Mouse (Mus musculus) right cerebral cortex, postnatal 36 days (tissue): ENCODE results near the gene Cldn22.

Source experiments
- DNase-seq, 2 experiments: peaks; one replicate each; pipeline ENCODE4 v3.0.0; 2022; ENCODE audit warnings: low spot score in 2 of 2, mixed read lengths in 1 of 2

Cldn22 gene

GRCm38 (mm10) chr8:47832616-47833015 lies 8.3 kb downstream of the Cldn22 start:
- no peak for DNase-seq

- no peak for DNase-seq
These were observed 9.7 kb downstream of the Cldn22 start for GRCm38 (mm10) chr8:47833944-47834343.

DNA sequence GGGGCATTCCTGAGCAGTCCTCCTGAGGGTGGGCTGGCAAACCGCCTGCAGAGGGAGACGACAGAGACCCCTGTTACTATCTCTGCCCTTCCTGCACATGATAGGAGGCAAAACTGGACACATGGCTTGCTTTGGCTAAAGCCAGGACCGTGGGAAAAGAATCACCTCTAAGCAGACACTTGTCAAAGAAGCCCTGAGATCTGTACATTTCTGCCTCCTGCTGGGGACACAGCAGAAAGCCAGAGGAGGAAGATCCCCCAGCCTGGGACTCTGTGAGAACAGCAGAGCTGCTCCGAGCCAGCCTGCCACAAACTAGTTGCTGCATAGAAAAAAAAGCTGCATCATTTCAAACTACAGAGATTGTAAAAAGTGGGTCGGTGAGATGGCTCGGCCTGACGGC lies 18.8 kb downstream of the Cldn22 start:
- no peak for DNase-seq

DNA sequence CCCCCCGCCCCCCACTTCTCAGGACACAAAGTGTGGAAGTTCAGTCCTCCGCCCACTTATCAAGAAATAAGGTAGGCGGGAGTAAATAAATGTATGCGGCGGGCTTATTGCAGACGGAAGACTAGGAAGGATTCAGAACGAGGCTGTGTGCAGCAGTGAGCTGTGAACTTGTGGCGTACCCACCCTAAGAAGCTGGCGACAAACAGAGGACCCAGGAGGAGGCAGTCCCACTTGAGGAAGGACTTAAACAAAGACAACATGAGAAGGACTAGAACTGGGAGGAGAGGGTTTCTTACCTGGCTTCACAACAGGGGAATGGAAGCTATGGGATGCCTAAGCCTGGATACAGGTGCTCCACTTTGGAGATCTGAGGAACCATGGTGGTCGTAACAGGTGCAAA lies 19.4 kb downstream of the Cldn22 start:
- no peak for DNase-seq

GRCm38 (mm10) chr8:47845956-47846355 lies 21.7 kb downstream of the Cldn22 start:
- DNase-seq: no peak

GRCm38 (mm10) chr8:47847161-47847560 lies 22.9 kb downstream of the Cldn22 start:
- no peak for DNase-seq

GRCm38 (mm10) chr8:47847931-47848330 lies 23.6 kb downstream of the Cldn22 start:
- no peak for DNase-seq

GRCm38 (mm10) chr8:47849842-47850241 lies 25.6 kb downstream of the Cldn22 start:
- no peak for DNase-seq

DNA sequence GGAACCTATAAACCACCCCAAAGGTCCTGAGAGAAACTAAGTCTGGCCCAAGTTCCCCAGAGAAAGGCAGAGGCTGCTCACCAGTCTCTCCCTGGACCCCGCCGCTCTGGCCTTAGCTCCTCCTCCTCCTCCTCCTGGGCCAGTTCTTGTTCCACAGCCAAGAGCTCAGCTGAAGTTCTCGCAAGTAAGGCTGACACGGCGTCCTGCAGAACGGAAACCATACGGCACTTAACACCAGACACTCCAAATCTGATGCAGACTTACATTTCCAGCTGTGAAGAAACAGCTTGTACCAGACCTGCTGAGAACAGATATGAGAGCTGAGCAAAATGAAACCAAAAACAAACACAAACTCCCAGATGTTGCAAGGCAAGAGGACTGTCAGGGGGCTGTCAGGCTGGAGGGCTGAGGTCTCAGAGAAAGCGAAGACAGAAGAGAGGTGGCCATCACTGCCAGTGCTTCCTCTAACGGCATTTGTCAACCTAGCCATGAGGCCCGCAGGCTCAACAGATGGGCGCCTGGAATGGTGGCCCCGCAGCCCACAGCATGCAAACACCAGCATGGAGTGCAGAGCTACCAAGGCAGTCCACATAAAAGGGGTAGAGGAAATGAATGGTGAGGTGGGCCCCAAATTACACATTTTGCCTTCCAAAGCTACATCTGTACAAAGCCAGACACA lies 27.7 kb downstream of the Cldn22 start:
- DNase-seq: peak in 1 of 2 experiments; percentile 29

DNA sequence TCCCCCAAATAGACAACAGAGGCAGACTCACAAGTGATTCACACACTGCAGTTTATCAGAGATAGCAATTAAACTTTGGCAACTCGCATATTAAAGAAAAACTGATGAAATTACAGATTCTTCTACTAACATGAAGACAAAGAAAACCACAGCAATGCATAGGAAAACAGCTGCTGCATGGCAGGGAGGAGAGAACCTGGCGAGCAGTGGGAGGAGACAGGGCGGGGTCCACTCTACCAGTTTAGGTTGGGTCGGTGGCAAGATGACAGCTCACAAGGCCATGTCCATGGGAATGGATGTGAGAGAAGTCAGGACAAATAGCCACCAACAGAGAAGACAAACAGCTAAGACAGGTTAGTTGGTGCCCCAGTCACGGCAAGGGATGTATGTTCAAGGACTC lies 28.5 kb downstream of the Cldn22 start:
- DNase-seq: no peak

DNA sequence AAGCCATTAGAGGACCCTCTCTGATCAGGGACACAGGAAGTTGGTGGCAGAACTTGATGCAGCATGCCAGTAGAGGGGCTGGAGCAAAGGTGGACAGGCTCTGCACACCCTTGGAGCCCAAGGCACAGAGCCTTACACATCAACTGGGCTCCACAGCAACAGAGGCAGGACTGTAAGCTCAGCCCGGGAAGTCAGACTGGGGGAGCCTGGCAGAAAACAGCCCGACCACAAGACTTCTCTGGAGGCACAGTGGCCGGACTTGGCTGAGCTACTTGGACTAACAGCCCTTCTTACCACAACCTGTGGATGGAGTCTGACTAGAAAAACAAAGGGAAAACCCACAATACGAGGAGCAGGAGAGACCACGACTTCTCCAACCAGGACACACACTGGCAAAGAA lies 29.1 kb downstream of the Cldn22 start:
- no peak for DNase-seq

DNA sequence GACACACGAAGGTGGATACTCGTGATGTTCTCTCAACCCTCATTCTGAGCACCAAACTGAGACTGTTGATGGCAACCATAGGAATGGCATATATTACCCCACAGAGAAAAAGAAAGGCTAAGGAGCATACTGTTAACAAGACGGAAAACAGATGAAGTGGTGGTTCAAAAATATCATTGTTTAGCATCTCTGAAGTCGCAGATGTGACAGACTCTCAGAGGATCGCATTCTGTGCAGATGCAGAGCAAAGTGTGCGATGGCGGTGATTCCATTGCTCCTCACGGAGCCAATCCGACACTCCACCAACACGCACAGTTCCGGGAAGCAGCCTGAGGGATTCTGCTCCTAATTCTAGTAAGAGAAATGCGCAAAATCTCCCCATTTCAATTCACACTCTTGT lies 35.0 kb downstream of the Cldn22 start:
- peak in 1 of 2 experiments; percentile 32 for DNase-seq

GRCm38 (mm10) chr8:47866568-47866967 lies 42.3 kb downstream of the Cldn22 start:
- no peak for DNase-seq

GRCm38 (mm10) chr8:47867067-47867466 lies 42.8 kb downstream of the Cldn22 start:
- DNase-seq: peak; percentile 75 to 81

DNA sequence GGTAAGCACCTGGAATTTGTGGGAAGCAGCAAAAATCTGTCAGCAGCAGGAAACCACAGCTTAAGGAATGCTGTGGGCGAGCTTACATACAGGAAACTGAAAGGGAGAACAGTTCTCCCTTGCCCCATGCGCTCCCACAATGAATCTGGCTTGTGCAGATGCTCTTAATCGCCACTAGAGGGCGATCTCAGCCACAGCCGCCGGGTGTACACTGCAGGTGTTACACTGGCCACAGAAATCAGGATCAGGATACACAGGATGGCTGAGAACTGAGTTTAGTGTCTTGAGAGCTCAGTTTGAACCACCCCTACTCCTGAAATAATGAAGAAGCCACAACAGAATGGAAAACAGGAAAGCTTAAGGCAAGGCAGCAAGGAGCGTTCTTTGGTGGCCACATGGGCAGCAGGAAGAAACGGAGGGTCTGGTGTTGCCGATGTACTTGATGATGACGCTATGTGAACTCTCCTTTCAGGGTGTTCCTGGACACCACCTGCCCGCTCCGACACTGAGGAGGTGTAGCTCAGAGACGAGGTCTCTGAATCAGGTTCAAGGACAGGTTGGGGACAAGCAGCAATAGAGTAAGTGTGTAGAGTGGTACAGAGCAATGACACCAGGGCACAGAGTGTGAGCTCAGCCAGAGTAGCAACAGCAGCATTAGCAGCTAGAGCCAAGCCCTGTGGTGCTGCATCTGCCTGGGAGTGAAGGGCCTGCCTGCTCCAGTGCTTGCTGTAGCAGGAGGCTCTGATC lies 48.3 kb downstream of the Cldn22 start:
- no peak for DNase-seq

- no peak for DNase-seq
These were observed 50.4 kb downstream of the Cldn22 start for GRCm38 (mm10) chr8:47874497-47875178.
